Mouse (Mus musculus) bone marrow, adult 2 months (tissue): ENCODE measurements around the gene Cd82. TPM values are rescaled to one million over a fixed set of nuclear protein-coding genes. Genes with fewer than 3 reads are reported as not detected.
A peak's percentile ranks its signal among the peaks of the same experiment; 100 is the strongest.

ENCODE experiments used
- H3K27ac ChIP-seq: fragments of 200-500 bp; 2 replicates; pipeline ENCODE4 v1.5.1; 2012; ENCODE audit warnings: low read depth, mild to moderate bottlenecking, control low read depth, inconsistent platforms, low read length; ENCODE audit not compliant: control insufficient read depth, poor library complexity, insufficient read depth
- H3K4me1 ChIP-seq: fragments of 200-500 bp; 2 replicates; pipeline ENCODE4 v1.6.1; 2011; ENCODE audit warnings: low read length; ENCODE audit not compliant: control insufficient read depth, insufficient read depth
- H3K4me3 ChIP-seq: fragments of 200-500 bp; replicated peaks from 2 replicates; pipeline ENCODE3; 2011; ENCODE audit warnings: mild to moderate bottlenecking, low read depth, low read length, control low read depth; ENCODE audit not compliant: control insufficient read depth
- CTCF ChIP-seq: fragments of 200-500 bp; IDR thresholded peaks from 2 replicates; pipeline ENCODE4 v1.5.1; 2011; ENCODE audit warnings: low read length, control low read depth; ENCODE audit not compliant: control insufficient read depth, insufficient read depth
- POLR2A ChIP-seq: fragments of 200-500 bp; IDR thresholded peaks from 2 replicates; pipeline ENCODE4 v1.6.1; 2011; ENCODE audit warnings: low read depth, mild to moderate bottlenecking, control low read depth, low read length, borderline replicate concordance; ENCODE audit not compliant: control insufficient read depth
- WGBS: fragments of 180-500 bp; shearing (Covaris S2); methylation state at CpG from one replicate; pipeline ENCODE4 v1.1.7; 2018; 5-methylcytosine and 5-hydroxymethylcytosine counted together
- polyA plus RNA-seq: library from polyadenylated mRNA; stranded (reverse); fragments of >200 nt; gene quantifications from 2 replicates; pipeline ENCODE4 v1.2.4, GENCODE M21; 2011; ENCODE audit warnings: low replicate concordance; ENCODE audit not compliant: missing spikeins, insufficient read depth, insufficient read length

Gene Cd82
- polyA plus RNA-seq, 1 experiment, result 111 TPM

- Histone ChIP-seq H3K27ac (no peak overlapping the region), H3K4me1 (peaks cover 1% of the 10 kb centered on the region; the same call in 1 of the 2 replicates), H3K4me3 (no peak overlapping the region)
- 2% methylated on average over 11 of the region's 11 CpGs for WGBS
- TF ChIP-seq CTCF (peak; percentile 91), POLR2A (no peak)
Measured at GRCm38 (mm10) chr2:93475040-93475439, 12.1 kb upstream of the Cd82 start.

GRCm38 (mm10) chr2:93473915-93474314 lies 11.0 kb upstream of the Cd82 start:
- Histone ChIP-seq H3K4me3 (no peak overlapping the region), H3K4me1 (peaks cover 1% of the 10 kb centered on the region; the same call in 1 of the 2 replicates), H3K27ac (no peak overlapping the region)
- 73% methylated on average over 9 of the region's 9 CpGs for WGBS
- TF ChIP-seq POLR2A (no peak), CTCF (no peak)

GRCm38 (mm10) chr2:93470849-93471576 lies 8.1 kb upstream of the Cd82 start:
- 0 out of 2 replicates have a peak overlapping the region, but pooled peaks have one; percentile 22 for H3K27ac ChIP-seq
- H3K4me1 ChIP-seq, result peaks cover 3% of the 10 kb centered on the region; the same call in 1 of the 2 replicates
- H3K4me3 ChIP-seq, result peak overlapping the region; percentile 63
- peak; percentile 74 for TF ChIP-seq CTCF
- no peak for TF ChIP-seq POLR2A
- 7% methylated on average over 3 of the region's 3 CpGs for WGBS

- H3K4me3 ChIP-seq, result peak overlapping the region; percentile 63
- no peak for TF ChIP-seq CTCF
- no peak for TF ChIP-seq POLR2A
- H3K4me1 ChIP-seq, result peaks cover 5% of the 10 kb centered on the region; the same call in 1 of the 2 replicates
- H3K27ac ChIP-seq, result 0 out of 2 replicates have a peak overlapping the region, but pooled peaks have one; percentile 1
- WGBS, result 8% methylated on average over 9 of the region's 9 CpGs
Measured at GRCm38 (mm10) chr2:93470127-93470526, 7.2 kb upstream of the Cd82 start.

GRCm38 (mm10) chr2:93469118-93469517 lies 6.2 kb upstream of the Cd82 start:
- TF ChIP-seq POLR2A, result no peak
- TF ChIP-seq CTCF, result peak; percentile 58; the same call in 1 of the 2 replicates
- 36% methylated on average over 7 of the region's 7 CpGs for WGBS
- H3K4me3 ChIP-seq, result no peak overlapping the region
- peaks cover 5% of the 10 kb centered on the region; the same call in 1 of the 2 replicates for H3K4me1 ChIP-seq
- H3K27ac ChIP-seq, result no peak overlapping the region

GRCm38 (mm10) chr2:93466314-93466713 lies 3.4 kb upstream of the Cd82 start:
- no peak for TF ChIP-seq CTCF
- no peak for TF ChIP-seq POLR2A
- WGBS, result 70% methylated on average over 3 of the region's 3 CpGs
- H3K4me3 ChIP-seq, result no peak overlapping the region
- no peak overlapping the region for H3K27ac ChIP-seq
- H3K4me1 ChIP-seq, result peaks cover 5% of the 10 kb centered on the region; the same call in 1 of the 2 replicates

- H3K27ac ChIP-seq, result peak overlapping the region; percentile 97
- WGBS, result under 1% methylated on average over 41 of the region's 41 CpGs
- peaks cover 18% of the 10 kb centered on the region for H3K4me1 ChIP-seq
- peak overlapping the region; percentile 90 for H3K4me3 ChIP-seq
- no peak; the same call in 1 of the 2 replicates for TF ChIP-seq CTCF
- peak; percentile 95 for TF ChIP-seq POLR2A
Measured at GRCm38 (mm10) chr2:93461869-93462714, 848 bp downstream of the Cd82 start.

GRCm38 (mm10) chr2:93460786-93461469 lies 2.0 kb downstream of the Cd82 start:
- Histone ChIP-seq H3K4me3 (peak overlapping the region; percentile 90), H3K27ac (peak overlapping the region; percentile 97; the same call in 1 of the 2 replicates), H3K4me1 (peaks cover 16% of the 10 kb centered on the region)
- TF ChIP-seq CTCF, result no peak
- no peak for TF ChIP-seq POLR2A
- 52% methylated on average over 6 of the region's 6 CpGs for WGBS
